Mouse (Mus musculus) testis, postnatal 10 days (tissue): Measurements from ENCODE around the gene 1700029P11Rik.
A peak's percentile ranks its signal among the peaks of the same experiment; 100 is the strongest.

ENCODE experiments used
- DNase-seq: peaks from one replicate; pipeline ENCODE4 v3.0.0; 2021; ENCODE audit warnings: low spot score

1700029P11Rik gene

GRCm38 (mm10) chr15:81980321-81980720 lies at the start of gene 1700029P11Rik:
TSS of gene 1700029P11Rik (plus strand) at chr15:81980540.
- no peak for DNase-seq

- DNase-seq = no peak
These were observed 47.3 kb upstream of the 1700029P11Rik start for GRCm38 (mm10) chr15:81932951-81933470.

GRCm38 (mm10) chr15:81933986-81934385 lies 46.4 kb upstream of the 1700029P11Rik start:
- no peak for DNase-seq

- no peak for DNase-seq
These were observed 44.3 kb upstream of the 1700029P11Rik start for GRCm38 (mm10) chr15:81935869-81936637.

- peak; percentile 76 for DNase-seq
These were observed 43.7 kb upstream of the 1700029P11Rik start, which contains the start of gene Csdc2 for GRCm38 (mm10) chr15:81936679-81937078. TSS of gene Csdc2 (plus strand) at chr15:81936759.

GRCm38 (mm10) chr15:81937098-81937972 lies 43.0 kb upstream of the 1700029P11Rik start:
- DNase-seq = peak; percentile 81

DNA sequence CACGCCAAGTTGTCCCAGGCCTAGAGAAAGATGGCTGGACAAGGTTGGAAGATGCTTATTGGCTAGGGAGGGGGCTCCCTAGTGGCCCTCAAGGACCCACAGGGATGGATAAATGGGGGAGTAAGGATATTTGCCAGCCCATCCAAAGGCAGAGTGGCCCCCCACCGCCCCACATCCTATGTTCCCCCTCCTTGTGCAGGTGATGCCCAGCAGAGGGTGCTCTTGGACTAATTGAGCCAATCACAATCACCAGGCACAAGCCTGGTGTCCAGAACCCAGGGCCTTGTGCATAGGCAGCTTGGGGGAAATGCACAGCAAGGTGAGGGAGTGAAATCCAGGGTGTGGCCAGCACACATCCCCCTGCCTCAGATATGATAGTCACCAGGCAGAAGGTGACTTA lies 42.1 kb upstream of the 1700029P11Rik start:
- DNase-seq = peak; percentile 72

DNA sequence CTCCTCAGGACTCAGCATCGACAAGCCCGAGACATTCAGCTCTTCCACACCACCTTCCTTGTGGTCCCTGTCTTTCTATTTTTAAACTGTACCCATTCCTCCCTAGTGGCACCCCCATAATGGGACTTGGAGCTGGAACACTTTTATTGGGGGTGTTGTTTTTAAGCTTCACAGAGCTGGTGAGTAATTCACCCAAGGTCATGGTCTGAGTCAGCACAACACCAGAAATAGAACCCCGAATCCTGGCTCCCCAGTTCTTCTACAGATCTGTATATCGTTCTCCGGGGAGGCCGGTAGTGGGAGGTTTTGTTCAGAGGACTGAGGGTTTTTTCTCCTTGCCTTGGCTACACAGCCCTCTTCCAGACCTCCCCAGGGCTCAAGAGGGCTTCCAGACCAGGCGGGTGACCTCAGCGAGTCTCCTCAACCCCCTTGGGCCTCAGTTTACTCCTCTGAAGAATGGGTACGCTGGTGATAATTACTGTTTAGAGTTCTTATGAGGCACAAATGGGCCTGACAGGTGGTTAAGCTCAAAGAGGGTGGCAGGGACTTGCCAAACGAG lies 41.1 kb upstream of the 1700029P11Rik start:
- DNase-seq = no peak

GRCm38 (mm10) chr15:81939774-81940173 lies 40.6 kb upstream of the 1700029P11Rik start:
- DNase-seq = no peak

GRCm38 (mm10) chr15:81940219-81940618 lies 40.1 kb upstream of the 1700029P11Rik start:
- no peak for DNase-seq

DNA sequence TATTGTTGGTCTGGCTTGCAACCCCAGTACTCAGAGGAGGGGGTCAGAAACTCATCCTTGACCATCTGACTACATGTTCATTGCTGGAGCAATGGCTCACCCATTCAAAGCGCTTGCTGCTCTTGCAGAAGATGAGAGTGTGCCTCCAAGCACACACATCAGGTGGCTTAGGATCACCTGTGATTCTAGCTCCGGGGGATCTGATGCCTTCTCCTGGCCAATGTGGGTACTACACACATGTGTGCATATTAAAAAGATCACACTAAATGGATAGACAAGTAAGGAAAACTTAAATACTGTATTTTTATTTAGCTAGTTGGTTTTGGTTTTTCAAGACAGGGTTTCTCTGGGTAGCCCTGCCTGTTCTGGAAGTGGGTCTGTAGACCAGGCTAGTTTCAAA lies 39.3 kb upstream of the 1700029P11Rik start:
- no peak for DNase-seq

- DNase-seq = no peak
These were observed 37.1 kb upstream of the 1700029P11Rik start for GRCm38 (mm10) chr15:81943176-81943749.

GRCm38 (mm10) chr15:81949076-81949475 lies 31.3 kb upstream of the 1700029P11Rik start:
- no peak for DNase-seq

DNA sequence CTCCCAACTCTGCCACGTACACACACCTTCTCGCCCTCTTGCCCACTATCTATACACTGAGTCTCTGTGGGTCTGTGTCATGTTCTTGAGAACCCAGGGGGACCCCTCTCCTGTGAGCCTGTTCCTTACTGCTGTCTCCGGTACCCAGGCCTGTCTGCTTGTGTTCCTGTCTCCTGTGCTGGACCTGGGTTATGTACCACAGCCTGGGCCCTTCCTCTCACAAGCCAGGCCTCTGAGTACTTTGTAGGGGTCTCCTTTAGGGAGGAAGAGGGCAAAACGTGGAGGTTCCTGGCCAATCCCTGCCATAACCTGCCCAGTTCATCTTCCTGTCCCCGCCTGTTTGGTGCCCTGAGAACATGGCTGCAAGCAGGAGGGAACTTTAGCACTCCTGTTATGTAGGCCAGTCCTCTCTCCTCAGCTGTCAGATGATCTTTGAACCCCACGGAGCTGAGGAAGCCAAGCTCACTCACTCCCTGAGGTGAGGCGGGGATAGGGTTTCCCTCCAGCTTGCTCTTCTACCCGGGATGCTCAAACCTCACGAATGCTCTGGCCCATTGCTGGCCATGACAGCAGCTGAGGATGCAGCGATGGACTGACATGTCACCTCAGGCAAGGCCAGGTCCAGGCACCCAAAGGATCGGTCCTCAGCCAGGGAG lies 30.7 kb upstream of the 1700029P11Rik start:
- no peak for DNase-seq

DNA sequence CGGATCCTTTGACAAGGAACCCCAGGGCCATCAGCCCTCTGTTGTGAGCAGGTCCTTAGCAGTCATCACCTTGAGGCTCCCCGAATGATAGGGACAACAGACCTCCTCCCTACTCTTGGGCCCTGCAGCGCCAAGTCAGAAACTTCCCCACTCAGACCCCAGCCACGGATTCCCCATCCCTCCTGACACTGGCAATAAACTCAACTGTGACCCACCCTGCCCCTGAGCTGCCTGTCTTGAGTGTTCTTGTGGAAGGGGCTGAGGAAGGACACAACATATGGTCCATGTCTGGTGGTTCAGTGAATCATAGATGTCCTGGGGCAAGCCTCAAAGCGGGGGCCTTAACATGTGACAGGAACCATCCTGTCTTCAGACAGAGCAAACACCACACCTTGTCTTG lies 29.6 kb upstream of the 1700029P11Rik start:
- DNase-seq = no peak

DNA sequence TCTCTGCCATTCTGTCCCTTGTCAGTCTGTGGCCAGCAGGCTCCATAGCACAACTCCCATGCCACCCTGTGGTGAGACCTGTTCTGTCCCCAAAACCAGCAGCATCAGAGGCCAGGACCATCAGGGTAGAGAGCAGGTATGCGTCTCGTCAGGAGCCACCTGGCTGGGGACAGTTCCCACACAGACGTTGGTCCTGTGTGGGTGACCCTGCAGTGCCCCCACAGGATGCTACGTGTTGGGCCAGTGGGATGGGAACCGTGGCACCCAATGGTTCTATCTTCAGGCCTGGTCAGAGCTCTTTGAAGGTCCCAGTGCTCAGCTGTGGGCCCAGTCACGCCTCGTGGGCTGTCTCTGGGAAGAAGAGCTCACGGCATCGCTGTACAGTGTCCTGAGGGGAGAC lies 29.2 kb upstream of the 1700029P11Rik start:
- DNase-seq = no peak

DNA sequence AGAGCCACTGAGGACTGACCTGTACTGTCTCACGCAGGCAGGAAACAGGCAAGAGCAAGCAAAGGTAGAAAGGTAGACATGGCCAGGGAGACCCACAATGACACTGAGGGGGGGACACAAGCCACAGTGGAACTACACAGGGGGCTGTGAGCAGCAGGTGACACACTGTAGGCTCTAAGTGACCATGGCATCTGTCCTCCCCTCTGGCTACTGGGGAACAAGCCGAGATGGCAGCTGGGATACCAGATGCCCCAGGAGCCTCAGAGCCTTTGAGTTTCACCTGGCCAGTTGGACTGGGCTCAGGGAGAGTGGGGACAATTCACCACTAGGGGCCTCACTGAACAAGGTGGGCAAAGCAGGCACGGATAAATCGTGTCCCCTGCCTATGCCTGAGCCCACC lies 28.0 kb upstream of the 1700029P11Rik start:
- no peak for DNase-seq

- no peak for DNase-seq
These were observed 26.2 kb upstream of the 1700029P11Rik start for GRCm38 (mm10) chr15:81954151-81954583.

- DNase-seq = no peak
These were observed 25.6 kb upstream of the 1700029P11Rik start for GRCm38 (mm10) chr15:81954716-81955115.

DNA sequence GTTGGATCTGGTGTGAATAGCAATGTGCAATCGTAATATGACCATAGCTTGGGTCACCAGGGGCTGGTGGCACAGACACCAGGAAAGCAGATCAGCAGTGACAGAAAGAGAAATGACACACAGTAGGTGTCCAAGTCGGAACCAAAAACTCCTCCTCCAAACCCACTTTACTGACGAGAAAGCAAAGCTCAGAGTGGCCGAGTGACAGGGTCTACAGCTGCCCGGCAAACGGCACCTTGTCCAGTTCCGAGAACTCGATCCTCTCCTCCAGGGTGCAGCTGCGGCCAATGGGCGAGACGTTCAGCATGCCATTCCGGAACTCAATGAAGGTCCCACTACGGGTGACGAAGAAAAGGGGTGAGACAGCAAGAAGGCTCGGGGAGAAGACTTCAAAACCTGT lies 24.9 kb upstream of the 1700029P11Rik start:
- DNase-seq = no peak

- peak; percentile 81 for DNase-seq
These were observed 23.9 kb upstream of the 1700029P11Rik start for GRCm38 (mm10) chr15:81956457-81956856.
